Mouse (Mus musculus) MEL (cell line): ENCODE measurements around the gene Pdzd2.

Experiments used
- BHLHE40 ChIP-seq: IDR thresholded peaks from 2 replicates; pipeline ENCODE4 v1.6.1; 2012; ENCODE audit warnings: low read depth, mild to moderate bottlenecking, inconsistent platforms, low read length, improper control_type of control experiment, borderline replicate concordance
- CHD2 ChIP-seq: IDR thresholded peaks from 2 replicates; pipeline ENCODE4 v1.6.1; 2011; ENCODE audit warnings: low read length, improper control_type of control experiment
- CTCF ChIP-seq, 3 experiments: IDR thresholded peaks in 2 of 3; conservative IDR thresholded peaks in 1 of 3; 2 replicates each; pipeline ENCODE4 v1.5.1; 2011 to 2012; ENCODE audit warnings: low read length in 3 of 3, low read depth in 2 of 3, mild to moderate bottlenecking in 2 of 3, improper control_type of control experiment in 1 of 3, inconsistent platforms in 1 of 3, mixed read lengths in 1 of 3, moderate library complexity in 1 of 3; ENCODE audit not compliant: control insufficient read depth in 1 of 3, insufficient read depth in 1 of 3, poor library complexity in 1 of 3, severe bottlenecking in 1 of 3
- EP300 ChIP-seq, 2 experiments: IDR thresholded peaks; 2 replicates each; pipeline ENCODE4 v1.6.1; 2011; ENCODE audit warnings: improper control_type of control experiment in 2 of 2, low read length in 2 of 2, low read depth in 1 of 2, mild to moderate bottlenecking in 1 of 2
- POLR2A ChIP-seq, 2 experiments: IDR thresholded peaks; 2 replicates each; pipeline ENCODE4 v1.6.1; 2011 to 2012; ENCODE audit warnings: low read length in 2 of 2, mild to moderate bottlenecking in 2 of 2, control low read depth in 1 of 2, improper control_type of control experiment in 1 of 2, low read depth in 1 of 2, moderate library complexity in 1 of 2; ENCODE audit not compliant: control insufficient read depth in 1 of 2, insufficient read depth in 1 of 2, poor library complexity in 1 of 2
- TAL1 ChIP-seq: IDR thresholded peaks from 2 replicates; pipeline ENCODE4 v1.6.1; 2012; ENCODE audit warnings: mild to moderate bottlenecking, inconsistent platforms, low read length, moderate library complexity, mixed read lengths
- TCF12 ChIP-seq: IDR thresholded peaks from 2 replicates; pipeline ENCODE4 v1.6.1; 2014; ENCODE audit warnings: low read depth, mild to moderate bottlenecking, inconsistent platforms, low read length, improper control_type of control experiment, moderate library complexity
- USF1 ChIP-seq: IDR thresholded peaks from 2 replicates; pipeline ENCODE4 v1.6.1; 2014; ENCODE audit warnings: low read depth, mild to moderate bottlenecking, inconsistent platforms, low read length, improper control_type of control experiment, moderate library complexity

DNA sequence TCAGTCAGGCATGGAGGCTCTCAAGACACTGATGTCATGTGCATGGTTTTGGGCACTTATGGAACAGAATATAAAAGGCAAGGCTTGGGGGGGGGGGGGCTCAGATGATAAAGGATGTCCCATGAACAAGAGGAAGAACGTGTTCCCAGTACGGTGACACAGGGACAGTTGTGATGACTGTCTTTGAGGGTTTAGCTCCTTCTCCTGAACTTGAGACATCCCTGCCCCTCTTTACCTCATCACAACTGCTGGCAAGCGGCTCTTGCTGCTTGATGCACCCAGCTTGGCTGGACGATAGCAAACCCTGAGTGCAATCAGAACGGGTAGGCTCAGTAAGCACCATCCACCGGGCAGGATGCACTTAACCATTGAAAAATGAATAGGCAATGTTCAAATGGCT lies 192.9 kb downstream of the Pdzd2 start:
- TF ChIP-seq TCF12 (no peak), USF1 (no peak), BHLHE40 (no peak), POLR2A (IDR thresholded peaks at IDR 0.05; ENCODE audit: control insufficient read depth in 1 of 2, insufficient read depth in 1 of 2, low read depth in 1 of 2, low read length in 2 of 2, poor library complexity in 1 of 2) (no peak), CTCF (IDR thresholded peaks at IDR 0.05 in 2 of 3, conservative IDR thresholded peaks at IDR 0.05 in 1 of 3; ENCODE audit: control insufficient read depth in 1 of 3, insufficient read depth in 1 of 3, low read depth in 2 of 3, low read length in 3 of 3, poor library complexity in 1 of 3, severe bottlenecking in 1 of 3) (no peak), EP300 (IDR thresholded peaks at IDR 0.05; ENCODE audit: low read depth in 1 of 2, low read length in 2 of 2) (no peak), CHD2 (no peak), TAL1 (no peak)
